Mouse (Mus musculus): ENCODE measurements at regions not wholly inside any gene's neighbourhood (a gene's known extent, or its start where the extent isn't known, plus 50 kb on each side); places are given as distances from the start of the nearest gene placed in this dataset.

DNA sequence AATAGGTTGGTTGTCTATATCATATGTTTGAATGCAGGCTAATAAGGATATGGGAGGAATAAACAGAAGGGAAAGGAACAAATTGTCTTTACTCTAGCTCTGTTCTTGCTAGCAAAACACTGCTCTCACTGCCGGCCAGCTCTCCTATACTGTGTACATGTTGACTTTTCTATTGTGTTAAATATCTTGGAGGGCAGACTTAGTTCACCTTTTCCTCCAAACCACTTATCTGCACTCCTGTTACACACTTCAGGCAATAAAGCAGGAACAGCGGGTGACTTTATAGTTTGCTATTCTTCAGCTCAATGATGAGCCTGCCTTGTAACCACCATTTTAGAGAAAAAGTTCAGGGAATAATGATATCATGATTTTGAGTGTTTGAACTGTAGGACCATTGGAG is 181.0 kb upstream of the Gm6793 start:
- TF ChIP-seq CTCF (IDR thresholded peaks at IDR 0.05; ENCODE audit: extremely low read depth, insufficient read depth, insufficient read length, insufficient replicate concordance) (no peak), POLR2A (IDR thresholded peaks at IDR 0.05; ENCODE audit: low read depth, low read length) (no peak)

Data from spleen, adult 2 months (tissue).